Mouse (Mus musculus): ENCODE results near the gene Foxj1. TPM values are rescaled to one million over a fixed set of nuclear protein-coding genes. Genes with fewer than 3 reads are reported as not detected.

The Foxj1 gene
- polyA plus RNA-seq, 1 experiment from 2014 or later: 3.8 TPM

- H3K4me1 ChIP-seq (ENCODE audit: control insufficient read depth, insufficient read depth, low read length): no peaks in the 10 kb centered on the region
- no peaks in the 10 kb centered on the region for H3K9me3 ChIP-seq (ENCODE audit: control insufficient read depth, low read length)
- ATAC-seq (ENCODE audit: low FRiP score) (no peak), DNase-seq (ENCODE audit: low spot score, missing footprints) (no peak)
- no peak overlapping the region for H3K27ac ChIP-seq (ENCODE audit: low read depth, low read length)
- no peak overlapping the region for H3K4me2 ChIP-seq
- H3K27me3 ChIP-seq (ENCODE audit: control insufficient read depth, insufficient read depth, low read length): no peaks in the 10 kb centered on the region
- WGBS: 94% methylated on average over 8 of the region's 8 CpGs
- H3K9ac ChIP-seq (ENCODE audit: low read length): no peak overlapping the region
- 0 out of 2 replicates have a peak, but pooled peaks cover 3% of the 10 kb centered on the region for H3K36me3 ChIP-seq (ENCODE audit: control insufficient read depth, insufficient read depth, low read length)
- no peak overlapping the region for H3K4me3 ChIP-seq (ENCODE audit: low read depth, low read length)
Observed at GRCm38 (mm10) chr11:116353535-116353934, 18.3 kb upstream of the Foxj1 start.

- 92% methylated on average over 5 of the region's 5 CpGs for WGBS
- ATAC-seq (ENCODE audit: low FRiP score) (no peak), DNase-seq (ENCODE audit: low spot score, missing footprints) (no peak)
- Histone ChIP-seq H3K4me2 (no peak overlapping the region), H3K27me3 (ENCODE audit: control insufficient read depth, insufficient read depth, low read length) (no peaks in the 10 kb centered on the region), H3K4me3 (ENCODE audit: low read depth, low read length) (no peak overlapping the region), H3K36me3 (ENCODE audit: control insufficient read depth, insufficient read depth, low read length) (0 out of 2 replicates have a peak, but pooled peaks cover 3% of the 10 kb centered on the region), H3K27ac (ENCODE audit: low read depth, low read length) (no peak overlapping the region), H3K9ac (ENCODE audit: low read length) (no peak overlapping the region), H3K4me1 (ENCODE audit: control insufficient read depth, insufficient read depth, low read length) (no peaks in the 10 kb centered on the region), H3K9me3 (ENCODE audit: control insufficient read depth, low read length) (no peaks in the 10 kb centered on the region)
Observed at GRCm38 (mm10) chr11:116351294-116351693, 16.1 kb upstream of the Foxj1 start.

DNA sequence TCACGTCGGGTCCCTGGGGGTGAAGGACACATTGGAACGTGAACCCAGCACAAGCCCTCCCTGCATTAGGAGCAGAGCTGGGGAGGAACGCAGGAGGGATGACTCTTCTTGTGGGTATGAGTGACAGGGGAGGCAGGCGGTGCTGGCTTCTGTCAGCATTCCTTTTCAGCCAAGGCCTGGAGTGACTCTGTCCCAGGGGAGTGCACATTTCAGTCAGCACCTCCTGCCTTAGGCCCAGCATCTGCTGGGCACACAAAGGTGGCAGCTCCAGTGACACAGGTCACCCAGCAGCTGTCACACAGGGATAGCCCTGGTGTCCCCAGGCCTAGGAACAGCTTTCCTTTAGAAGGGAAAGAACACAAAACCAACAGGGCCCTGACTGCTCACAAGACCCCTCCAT is 12.8 kb upstream of the Foxj1 start:
- no peak overlapping the region for H3K9ac ChIP-seq (ENCODE audit: low read length)
- H3K9me3 ChIP-seq (ENCODE audit: control insufficient read depth, low read length): no peaks in the 10 kb centered on the region
- 87% methylated on average over 5 of the region's 5 CpGs for WGBS
- no peaks in the 10 kb centered on the region for H3K36me3 ChIP-seq (ENCODE audit: control insufficient read depth, insufficient read depth, low read length)
- H3K4me2 ChIP-seq: no peak overlapping the region
- H3K27me3 ChIP-seq (ENCODE audit: control insufficient read depth, insufficient read depth, low read length): no peaks in the 10 kb centered on the region
- DNase-seq (ENCODE audit: low spot score, missing footprints) (no peak), ATAC-seq (ENCODE audit: low FRiP score) (no peak)
- H3K27ac ChIP-seq (ENCODE audit: low read depth, low read length): no peak overlapping the region
- H3K4me1 ChIP-seq (ENCODE audit: control insufficient read depth, insufficient read depth, low read length): 0 out of 2 replicates have a peak, but pooled peaks cover 5% of the 10 kb centered on the region
- no peak overlapping the region for H3K4me3 ChIP-seq (ENCODE audit: low read depth, low read length)

DNA sequence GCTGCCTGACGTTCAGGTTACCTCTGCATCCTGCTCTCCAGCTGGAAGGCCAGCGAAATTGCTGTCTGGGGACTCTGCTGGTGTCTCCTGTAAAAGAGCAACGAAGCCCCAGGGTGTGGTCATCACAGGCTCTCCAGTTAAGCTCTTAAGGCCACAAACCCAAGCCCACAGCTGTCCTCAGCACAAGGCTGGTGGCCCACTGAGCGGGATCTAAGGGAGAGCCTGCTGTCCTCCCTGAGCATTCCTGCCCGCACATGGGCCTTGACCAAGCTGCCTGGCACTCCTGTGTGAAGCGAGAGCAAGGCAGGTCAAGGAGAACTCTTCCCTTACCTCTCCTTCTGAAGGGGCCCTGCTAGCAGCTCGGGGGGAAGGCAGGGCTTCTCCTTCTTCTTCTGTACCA is 11.8 kb upstream of the Foxj1 start:
- Histone ChIP-seq H3K4me2 (no peak overlapping the region), H3K4me1 (ENCODE audit: control insufficient read depth, insufficient read depth, low read length) (0 out of 2 replicates have a peak, but pooled peaks cover 5% of the 10 kb centered on the region), H3K9me3 (ENCODE audit: control insufficient read depth, low read length) (no peaks in the 10 kb centered on the region), H3K36me3 (ENCODE audit: control insufficient read depth, insufficient read depth, low read length) (no peaks in the 10 kb centered on the region), H3K9ac (ENCODE audit: low read length) (no peak overlapping the region), H3K4me3 (ENCODE audit: low read depth, low read length) (no peak overlapping the region), H3K27me3 (ENCODE audit: control insufficient read depth, insufficient read depth, low read length) (no peaks in the 10 kb centered on the region), H3K27ac (ENCODE audit: low read depth, low read length) (no peak overlapping the region)
- no peak for DNase-seq (ENCODE audit: low spot score, missing footprints)
- 79% methylated on average over 7 of the region's 7 CpGs for WGBS
- no peak for ATAC-seq (ENCODE audit: low FRiP score)

DNA sequence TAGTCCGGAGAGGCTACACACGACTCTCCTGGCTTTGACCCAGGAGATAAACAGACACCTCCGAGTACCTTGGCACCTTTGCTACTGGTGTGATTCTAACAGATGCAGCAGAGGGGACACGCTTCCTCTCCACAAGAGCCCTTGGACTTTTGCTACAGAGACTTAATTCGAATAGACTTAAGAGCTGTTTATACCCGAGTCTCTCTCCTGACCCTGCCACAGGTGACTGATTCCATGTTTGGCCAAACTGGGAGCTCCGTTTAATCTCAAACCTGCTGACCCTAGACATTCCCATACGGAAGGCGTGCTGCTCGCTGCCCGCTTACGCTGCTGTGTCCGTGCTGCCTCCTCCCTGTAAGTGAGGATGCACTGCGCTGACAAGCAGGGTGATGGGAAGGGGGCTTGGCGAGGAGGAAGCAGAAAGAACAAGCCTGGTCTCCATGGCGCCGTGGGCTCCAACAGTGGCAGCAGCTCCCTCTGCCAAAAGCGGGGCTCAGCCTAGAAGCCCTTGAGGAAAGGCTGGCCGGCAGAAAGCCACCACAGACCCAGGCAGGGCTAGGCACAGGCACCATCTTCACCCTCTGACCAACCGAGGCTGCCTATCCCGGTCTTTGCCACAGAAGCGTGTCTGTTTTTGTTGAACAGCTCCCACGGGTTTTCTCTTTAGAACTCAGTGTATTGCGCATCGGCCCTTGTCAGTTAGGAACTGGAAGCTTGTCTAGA is 7.0 kb upstream of the Foxj1 start:
- Histone ChIP-seq H3K4me2 (no peak overlapping the region), H3K4me3 (ENCODE audit: low read depth, low read length) (no peak overlapping the region), H3K36me3 (ENCODE audit: control insufficient read depth, insufficient read depth, low read length) (no peaks in the 10 kb centered on the region), H3K4me1 (ENCODE audit: control insufficient read depth, insufficient read depth, low read length) (peaks cover 5% of the 10 kb centered on the region; the same call in 1 of the 2 replicates), H3K9ac (ENCODE audit: low read length) (no peak overlapping the region), H3K27ac (ENCODE audit: low read depth, low read length) (no peak overlapping the region), H3K27me3 (ENCODE audit: control insufficient read depth, insufficient read depth, low read length) (no peaks in the 10 kb centered on the region), H3K9me3 (ENCODE audit: control insufficient read depth, low read length) (no peaks in the 10 kb centered on the region)
- 76% methylated on average over 25 of the region's 25 CpGs for WGBS
- ATAC-seq (ENCODE audit: low FRiP score) (no peak), DNase-seq (ENCODE audit: low spot score, missing footprints) (no peak)

GRCm38 (mm10) chr11:116337531-116337930 is 2.3 kb upstream of the Foxj1 start:
- no peak for DNase-seq (ENCODE audit: low spot score, missing footprints)
- Histone ChIP-seq H3K9me3 (ENCODE audit: control insufficient read depth, low read length) (no peaks in the 10 kb centered on the region), H3K4me3 (ENCODE audit: low read depth, low read length) (no peak overlapping the region), H3K9ac (ENCODE audit: low read length) (no peak overlapping the region), H3K27me3 (ENCODE audit: control insufficient read depth, insufficient read depth, low read length) (peaks cover 19% of the 10 kb centered on the region), H3K4me1 (ENCODE audit: control insufficient read depth, insufficient read depth, low read length) (peaks cover 34% of the 10 kb centered on the region), H3K4me2 (no peak overlapping the region), H3K36me3 (ENCODE audit: control insufficient read depth, insufficient read depth, low read length) (no peaks in the 10 kb centered on the region), H3K27ac (ENCODE audit: low read depth, low read length) (no peak overlapping the region)
- no peak for ATAC-seq (ENCODE audit: low FRiP score)
- WGBS: 77% methylated on average over 6 of the region's 6 CpGs

GRCm38 (mm10) chr11:116337000-116337399 is 1.8 kb upstream of the Foxj1 start:
- DNase-seq (ENCODE audit: low spot score, missing footprints) (no peak), ATAC-seq (ENCODE audit: low FRiP score) (no peak)
- 66% methylated on average over 12 of the region's 12 CpGs for WGBS
- Histone ChIP-seq H3K27me3 (ENCODE audit: control insufficient read depth, insufficient read depth, low read length) (peaks cover 19% of the 10 kb centered on the region), H3K27ac (ENCODE audit: low read depth, low read length) (no peak overlapping the region), H3K36me3 (ENCODE audit: control insufficient read depth, insufficient read depth, low read length) (no peaks in the 10 kb centered on the region), H3K9ac (ENCODE audit: low read length) (no peak overlapping the region), H3K4me3 (ENCODE audit: low read depth, low read length) (no peak overlapping the region), H3K4me1 (ENCODE audit: control insufficient read depth, insufficient read depth, low read length) (peaks cover 39% of the 10 kb centered on the region), H3K4me2 (no peak overlapping the region; the same call in 1 of the 2 replicates), H3K9me3 (ENCODE audit: control insufficient read depth, low read length) (no peaks in the 10 kb centered on the region)

DNA sequence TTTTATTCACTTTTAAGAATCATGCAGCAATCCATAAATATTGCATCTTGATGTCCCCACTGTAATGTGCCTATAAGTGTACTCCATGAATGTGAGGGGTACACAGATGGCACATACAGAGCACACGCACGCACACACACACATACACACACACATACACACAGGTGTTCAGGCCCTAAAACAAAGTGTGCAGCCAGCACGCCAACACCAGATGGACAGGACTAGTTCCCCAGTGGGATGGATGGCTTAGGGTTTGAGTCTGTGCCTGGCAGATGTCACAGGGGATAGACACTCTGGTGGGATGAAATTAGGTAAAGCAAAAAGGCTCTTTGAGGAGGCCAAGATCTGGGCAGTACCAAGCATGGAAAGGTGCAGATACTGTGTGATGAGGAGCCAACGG is 1.2 kb upstream of the Foxj1 start:
- Histone ChIP-seq H3K9me3 (ENCODE audit: control insufficient read depth, low read length) (no peaks in the 10 kb centered on the region), H3K4me2 (peak overlapping the region; percentile 73), H3K27me3 (ENCODE audit: control insufficient read depth, insufficient read depth, low read length) (peaks cover 19% of the 10 kb centered on the region), H3K4me1 (ENCODE audit: control insufficient read depth, insufficient read depth, low read length) (peaks cover 45% of the 10 kb centered on the region), H3K9ac (ENCODE audit: low read length) (peak overlapping the region; percentile 60), H3K36me3 (ENCODE audit: control insufficient read depth, insufficient read depth, low read length) (no peaks in the 10 kb centered on the region), H3K27ac (ENCODE audit: low read depth, low read length) (no peak overlapping the region), H3K4me3 (ENCODE audit: low read depth, low read length) (peak overlapping the region; percentile 38)
- ATAC-seq (ENCODE audit: low FRiP score) (no peak), DNase-seq (ENCODE audit: low spot score, missing footprints) (no peak)
- WGBS: 81% methylated on average over 4 of the region's 4 CpGs

- H3K27ac ChIP-seq (ENCODE audit: low read depth, low read length): no peak overlapping the region
- H3K27me3 ChIP-seq (ENCODE audit: control insufficient read depth, insufficient read depth, low read length): peaks cover 19% of the 10 kb centered on the region
- H3K9me3 ChIP-seq (ENCODE audit: control insufficient read depth, low read length): no peaks in the 10 kb centered on the region
- DNase-seq (ENCODE audit: low spot score, missing footprints): peak; percentile 90
- peak overlapping the region; percentile 43 for H3K9ac ChIP-seq (ENCODE audit: low read length)
- no peaks in the 10 kb centered on the region for H3K36me3 ChIP-seq (ENCODE audit: control insufficient read depth, insufficient read depth, low read length)
- H3K4me3 ChIP-seq (ENCODE audit: low read depth, low read length): peak overlapping the region; percentile 38
- H3K4me1 ChIP-seq (ENCODE audit: control insufficient read depth, insufficient read depth, low read length): peaks cover 55% of the 10 kb centered on the region
- WGBS: 8% methylated on average over 26 of the region's 26 CpGs
- H3K4me2 ChIP-seq: peak overlapping the region; percentile 73
- ATAC-seq (ENCODE audit: low FRiP score): no peak
Observed at GRCm38 (mm10) chr11:116334417-116334782, 799 bp downstream of the Foxj1 start.

All from midbrain, embryonic 11.5 days (tissue).